Mouse (Mus musculus) intestine, embryonic 16.5 days (tissue): Measurements from ENCODE around the gene Rcan2. TPM values are rescaled to one million over a fixed set of nuclear protein-coding genes. Genes with fewer than 3 reads are reported as not detected.
"Not testable (repeated sequence)": the region's sequence is repeated elsewhere in the genome, so short reads cannot be mapped to it uniquely, and the experiment has no call there.

ENCODE experiments used
- ATAC-seq: fragments of 200-750 bp; cut with Nextera tagmentation; 2 replicates; pipeline ENCODE4 v1.8.0; 2017; ENCODE audit warnings: moderate TSS enrichment, moderate library complexity
- H3K27ac ChIP-seq: fragments of 300-500 bp; sonication (generic); 2 replicates; pipeline ENCODE4 v1.5.1; 2014; ENCODE audit warnings: mild to moderate bottlenecking, low read length
- H3K27me3 ChIP-seq: fragments of 300-500 bp; sonication (generic); replicated peaks from 2 replicates; pipeline ENCODE4 v1.6.1; 2014; ENCODE audit warnings: low read length, control low read depth, mixed read lengths; ENCODE audit not compliant: control insufficient read depth, insufficient read depth
- H3K36me3 ChIP-seq: fragments of 300-500 bp; sonication (generic); 2 replicates; pipeline ENCODE4 v1.6.1; 2014; ENCODE audit warnings: low read length, control low read depth; ENCODE audit not compliant: control insufficient read depth, insufficient read depth
- H3K4me1 ChIP-seq: fragments of 300-500 bp; sonication (generic); 2 replicates; pipeline ENCODE4 v1.6.1; 2014; ENCODE audit warnings: low read length, control low read depth, mixed read lengths; ENCODE audit not compliant: control insufficient read depth, insufficient read depth
- H3K4me2 ChIP-seq: fragments of 300-500 bp; sonication (generic); 2 replicates; pipeline ENCODE4 v1.6.1; 2014; ENCODE audit warnings: low read depth, low read length, control low read depth
- H3K4me3 ChIP-seq: fragments of 300-500 bp; sonication (generic); 2 replicates; pipeline ENCODE4 v1.5.1; 2014; ENCODE audit warnings: mild to moderate bottlenecking, low read length
- H3K9ac ChIP-seq: fragments of 300-500 bp; sonication (generic); 2 replicates; pipeline ENCODE4 v1.6.1; 2014; ENCODE audit warnings: low read depth, low read length
- H3K9me3 ChIP-seq: fragments of 300-500 bp; sonication (generic); 2 replicates; pipeline ENCODE4 v1.6.1; 2016; ENCODE audit warnings: low read length, control low read depth; ENCODE audit not compliant: control insufficient read depth
- whole genome bisulfite sequencing: fragments of 180-500 bp; shearing (Covaris S2); extraction: QIAGEN DNeasy Blood & Tissue Kit; methylation state at CpG from one replicate; pipeline ENCODE4 v1.1.7; 2014; 5-methylcytosine and 5-hydroxymethylcytosine counted together
- polyA plus RNA-seq: library from polyadenylated mRNA; unstranded; fragments of >200 nt; fragmentation: Nextera tagmentation; extraction: Ambion mirVana; gene quantifications from 2 replicates; pipeline ENCODE4 v1.2.1, GENCODE M21; 2015

The Rcan2 gene
- polyA plus RNA-seq, 1 experiment from 2014 or later = 4.9 TPM

DNA sequence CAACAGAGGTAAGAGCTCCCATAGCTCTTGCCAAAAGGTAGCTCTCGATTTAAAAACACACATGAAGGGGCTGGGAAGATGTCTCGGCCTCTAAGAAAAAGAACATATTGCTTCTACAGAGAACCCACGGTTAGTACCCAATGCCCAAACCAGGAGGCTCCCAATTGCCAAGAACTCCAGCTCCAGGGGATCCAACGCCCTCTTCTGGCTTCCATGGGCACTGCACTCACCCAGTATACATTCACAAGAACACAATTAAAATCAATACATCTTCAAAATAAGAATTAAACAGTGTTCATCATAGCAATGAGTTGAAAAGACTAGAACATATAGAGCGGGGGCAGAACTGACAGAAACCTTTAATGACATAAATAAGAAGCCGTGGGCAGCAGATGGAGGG, 17.2 kb downstream of the Rcan2 start:
- Histone ChIP-seq H3K36me3 (no peaks in the 10 kb centered on the region), H3K4me1 (no peaks in the 10 kb centered on the region), H3K27me3 (no peaks in the 10 kb centered on the region), H3K9ac (no peak overlapping the region), H3K4me2 (no peak overlapping the region), H3K4me3 (no peak overlapping the region), H3K9me3 (no peaks in the 10 kb centered on the region), H3K27ac (no peak overlapping the region)
- no peak for ATAC-seq
- WGBS = 81% methylated on average over 6 of the region's 6 CpGs

DNA sequence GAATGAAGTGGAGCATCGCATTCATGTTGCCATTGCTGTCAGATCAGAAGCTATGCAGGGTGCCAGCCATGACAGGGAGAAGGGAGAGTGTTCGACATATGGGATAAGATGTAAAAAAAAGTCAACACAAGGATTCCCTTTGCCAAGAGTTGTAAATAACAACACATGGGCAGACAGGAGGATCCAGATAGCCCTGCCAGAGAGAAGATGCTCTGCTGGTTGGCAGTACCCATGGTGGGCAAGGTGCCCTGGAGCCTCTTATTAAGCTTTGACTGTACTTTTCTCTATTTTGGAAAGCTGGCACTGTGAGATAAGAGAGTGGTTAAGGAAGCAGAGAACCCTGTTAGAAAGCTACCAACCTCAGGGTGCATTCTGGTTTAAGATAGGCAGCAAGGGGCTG, 19.8 kb downstream of the Rcan2 start:
- Histone ChIP-seq H3K4me2 (no peak overlapping the region), H3K9me3 (no peaks in the 10 kb centered on the region), H3K4me1 (no peaks in the 10 kb centered on the region), H3K27ac (no peak overlapping the region), H3K4me3 (no peak overlapping the region), H3K36me3 (no peaks in the 10 kb centered on the region), H3K9ac (no peak overlapping the region), H3K27me3 (no peaks in the 10 kb centered on the region)
- no peak for ATAC-seq
- WGBS = 90% methylated on average over 2 of the region's 2 CpGs

- Histone ChIP-seq H3K27ac (no peak overlapping the region), H3K36me3 (no peaks in the 10 kb centered on the region), H3K4me2 (no peak overlapping the region), H3K9me3 (no peaks in the 10 kb centered on the region), H3K9ac (no peak overlapping the region), H3K27me3 (no peaks in the 10 kb centered on the region), H3K4me3 (no peak overlapping the region), H3K4me1 (no peaks in the 10 kb centered on the region)
- WGBS = 60% methylated on average over 6 of the region's 6 CpGs
- ATAC-seq = no peak
These were observed 21.1 kb downstream of the Rcan2 start for GRCm38 (mm10) chr17:43822207-43822606.

DNA sequence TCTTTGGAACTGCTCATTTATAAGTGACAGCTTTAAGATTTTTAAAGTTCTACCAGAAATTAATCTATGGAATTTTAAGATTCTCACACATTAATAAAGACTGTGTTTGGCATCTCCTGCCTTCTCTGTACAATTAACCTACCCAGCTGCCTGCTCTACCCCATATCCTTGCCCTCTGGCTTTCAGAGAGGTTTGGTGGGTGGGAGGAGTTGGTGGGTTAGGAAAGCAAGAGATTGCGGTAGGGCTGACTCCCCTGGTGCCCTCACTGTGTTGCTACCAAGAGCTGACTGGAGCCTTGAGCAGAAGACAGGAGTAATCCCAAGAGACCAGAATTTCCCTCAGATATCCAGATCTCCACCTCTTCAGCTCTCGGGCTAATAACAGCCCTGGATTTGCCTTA, 21.5 kb downstream of the Rcan2 start:
- Histone ChIP-seq H3K9ac (no peak overlapping the region), H3K36me3 (no peaks in the 10 kb centered on the region), H3K27me3 (no peaks in the 10 kb centered on the region), H3K4me3 (no peak overlapping the region), H3K9me3 (no peaks in the 10 kb centered on the region), H3K4me1 (no peaks in the 10 kb centered on the region), H3K27ac (no peak overlapping the region), H3K4me2 (no peak overlapping the region)
- no peak for ATAC-seq
- 78% methylated on average over 2 of the region's 2 CpGs for WGBS

DNA sequence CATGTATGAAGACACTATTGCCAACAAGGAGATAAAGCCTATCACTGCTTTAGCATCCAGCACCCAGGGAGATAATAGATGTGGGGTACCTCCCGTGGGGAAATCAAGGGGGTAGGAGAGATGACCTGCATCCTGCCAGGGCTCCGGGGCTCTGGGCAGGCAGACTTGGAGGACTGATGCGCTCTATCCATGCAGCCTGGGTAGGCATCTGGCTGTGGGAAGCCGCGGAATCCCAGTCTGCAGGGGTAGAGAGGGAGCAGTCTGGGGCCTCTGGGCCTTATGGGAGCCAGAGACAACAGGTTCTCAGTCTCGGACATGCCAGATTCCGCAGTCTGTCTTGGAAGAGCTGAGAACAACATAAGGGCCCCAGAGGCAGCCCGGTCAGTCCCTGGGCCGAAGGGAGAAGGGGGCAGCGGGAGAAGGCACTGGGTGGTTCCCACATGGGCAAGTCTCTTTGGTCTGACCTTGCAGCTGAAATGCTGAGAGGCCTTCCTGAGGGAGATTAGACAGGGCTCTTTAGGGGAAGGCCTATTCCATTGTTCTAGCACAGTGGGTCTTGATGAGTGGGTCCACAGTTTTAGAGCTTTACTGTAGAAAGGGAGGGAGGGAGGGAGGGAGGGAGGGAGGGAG, 23.7 kb downstream of the Rcan2 start:
- Histone ChIP-seq H3K9ac (no peak overlapping the region), H3K4me3 (no peak overlapping the region), H3K4me1 (no peaks in the 10 kb centered on the region), H3K27me3 (no peaks in the 10 kb centered on the region), H3K4me2 (no peak overlapping the region), H3K27ac (no peak overlapping the region), H3K36me3 (no peaks in the 10 kb centered on the region), H3K9me3 (no peaks in the 10 kb centered on the region)
- ATAC-seq = no peak
- 85% methylated on average over 10 of the region's 10 CpGs for WGBS

- not testable (repeated sequence) for H3K4me2 ChIP-seq, H3K27ac ChIP-seq, H3K4me3 ChIP-seq, H3K36me3 ChIP-seq, H3K9me3 ChIP-seq, H3K4me1 ChIP-seq, H3K9ac ChIP-seq, ATAC-seq, H3K27me3 ChIP-seq
- 40% methylated on average over 1 of the region's 1 CpGs for WGBS
These were observed 24.2 kb downstream of the Rcan2 start for GRCm38 (mm10) chr17:43825411-43825785.

GRCm38 (mm10) chr17:43827261-43827660, 26.1 kb downstream of the Rcan2 start:
- no peaks in the 10 kb centered on the region for H3K27me3 ChIP-seq
- H3K4me3 ChIP-seq = no peak overlapping the region
- 69% methylated on average over 3 of the region's 3 CpGs for WGBS
- ATAC-seq = no peak
- H3K4me1 ChIP-seq = no peaks in the 10 kb centered on the region
- H3K9me3 ChIP-seq = no peaks in the 10 kb centered on the region
- H3K27ac ChIP-seq = no peak overlapping the region
- no peak overlapping the region for H3K4me2 ChIP-seq
- no peaks in the 10 kb centered on the region for H3K36me3 ChIP-seq
- H3K9ac ChIP-seq = no peak overlapping the region

DNA sequence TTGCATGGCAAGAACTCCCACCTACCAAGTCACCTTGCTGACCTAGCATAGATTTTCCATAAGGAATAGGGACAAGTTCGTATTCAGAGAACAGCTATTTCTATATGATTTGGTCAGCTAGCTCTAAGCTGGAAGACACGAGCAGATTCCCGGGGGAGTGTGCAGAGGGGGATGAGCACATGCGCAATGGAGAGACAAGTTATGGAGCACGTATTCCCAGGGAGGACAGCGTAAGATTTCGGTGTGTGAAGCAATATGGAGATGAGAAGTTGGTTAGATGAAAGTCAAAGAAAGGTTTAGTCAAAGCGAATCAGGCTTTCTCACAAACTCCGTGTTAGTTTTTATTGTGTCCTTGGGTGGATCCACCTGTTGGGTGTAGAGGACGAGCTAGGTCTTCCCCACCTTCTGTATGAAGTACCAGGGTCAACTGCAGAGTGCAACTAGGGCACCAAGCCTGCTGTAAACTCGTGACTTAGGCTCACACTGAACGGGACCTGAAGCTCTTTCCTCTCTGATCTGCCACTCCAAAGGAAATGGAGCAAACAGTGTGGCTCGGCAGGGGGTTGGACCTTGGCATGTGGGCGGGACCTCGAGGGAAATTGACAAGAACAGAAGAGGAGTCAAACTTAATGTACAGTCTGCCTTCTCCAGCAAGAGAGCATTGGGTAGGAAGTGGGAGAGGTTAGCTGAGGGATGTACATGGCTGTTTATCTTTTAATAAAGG, 31.4 kb downstream of the Rcan2 start:
- Histone ChIP-seq H3K9ac (no peak overlapping the region), H3K9me3 (no peaks in the 10 kb centered on the region), H3K4me1 (no peaks in the 10 kb centered on the region), H3K27ac (no peak overlapping the region), H3K27me3 (no peaks in the 10 kb centered on the region), H3K4me2 (no peak overlapping the region), H3K4me3 (no peak overlapping the region), H3K36me3 (no peaks in the 10 kb centered on the region)
- ATAC-seq = no peak
- WGBS = 72% methylated on average over 15 of the region's 15 CpGs

- Histone ChIP-seq H3K4me2 (no peak overlapping the region), H3K4me1 (no peaks in the 10 kb centered on the region), H3K27me3 (no peaks in the 10 kb centered on the region), H3K27ac (no peak overlapping the region), H3K9me3 (no peaks in the 10 kb centered on the region), H3K9ac (no peak overlapping the region), H3K4me3 (no peak overlapping the region), H3K36me3 (no peaks in the 10 kb centered on the region)
- no peak for ATAC-seq
- WGBS = 83% methylated on average over 9 of the region's 9 CpGs
These were observed 39.1 kb downstream of the Rcan2 start for GRCm38 (mm10) chr17:43840208-43840607.

DNA sequence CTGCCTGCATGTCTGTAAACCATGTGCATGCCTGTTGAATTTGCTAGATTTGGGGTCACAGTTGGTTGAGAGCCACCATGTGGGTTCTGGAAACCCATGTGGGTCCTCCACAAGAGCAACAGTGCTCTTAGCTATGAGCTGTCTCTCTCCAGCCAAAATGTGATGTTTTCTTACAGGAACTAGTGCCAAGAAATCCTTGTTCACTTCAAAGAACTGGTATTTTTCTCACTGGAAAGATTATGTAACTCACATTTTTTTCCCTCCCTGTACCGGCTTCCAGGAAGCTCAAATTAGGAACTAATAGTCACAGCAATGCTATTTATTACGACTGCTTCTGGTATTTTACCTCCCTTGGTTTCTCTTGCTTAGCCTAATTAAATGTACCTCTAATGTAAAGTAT, 45.6 kb downstream of the Rcan2 start:
- no peak overlapping the region for H3K4me3 ChIP-seq
- H3K27ac ChIP-seq = no peak overlapping the region
- H3K36me3 ChIP-seq = no peaks in the 10 kb centered on the region
- no peak overlapping the region for H3K4me2 ChIP-seq
- no peaks in the 10 kb centered on the region for H3K27me3 ChIP-seq
- no peaks in the 10 kb centered on the region for H3K9me3 ChIP-seq
- no peak for ATAC-seq
- H3K9ac ChIP-seq = no peak overlapping the region
- no peaks in the 10 kb centered on the region for H3K4me1 ChIP-seq
- 57% methylated on average over 2 of the region's 2 CpGs for WGBS
